Mouse (Mus musculus): ENCODE measurements around the gene Pcsk6. TPM values are rescaled to one million over a fixed set of nuclear protein-coding genes. Genes with fewer than 3 reads are reported as not detected.

Pcsk6 gene
- polyA plus RNA-seq, 1 experiment = not detected

- Histone ChIP-seq H3K27ac (ENCODE audit: insufficient read depth, low read depth, low read length) (no peak overlapping the region), H3K4me3 (ENCODE audit: insufficient read depth, low read length) (no peak overlapping the region), H3K4me1 (ENCODE audit: control insufficient read depth, insufficient read depth, low read length) (peaks cover 12% of the 10 kb centered on the region)
- TF ChIP-seq POLR2A (IDR thresholded peaks at IDR 0.05; ENCODE audit: borderline replicate concordance, low read depth, low read length) (no peak), CTCF (IDR thresholded peaks at IDR 0.05; ENCODE audit: low read depth, low read length) (no peak)
Measured at GRCm38 (mm10) chr7:65957245-65957644, 95.7 kb downstream of the Pcsk6 start.

- Histone ChIP-seq H3K27ac (ENCODE audit: insufficient read depth, low read depth, low read length) (no peak overlapping the region), H3K4me1 (ENCODE audit: control insufficient read depth, insufficient read depth, low read length) (peaks cover 12% of the 10 kb centered on the region), H3K4me3 (ENCODE audit: insufficient read depth, low read length) (no peak overlapping the region)
- TF ChIP-seq CTCF (IDR thresholded peaks at IDR 0.05; ENCODE audit: low read depth, low read length) (no peak), POLR2A (IDR thresholded peaks at IDR 0.05; ENCODE audit: borderline replicate concordance, low read depth, low read length) (no peak)
Measured at GRCm38 (mm10) chr7:65958105-65958504, 96.6 kb downstream of the Pcsk6 start.

GRCm38 (mm10) chr7:65959221-65959924, 97.8 kb downstream of the Pcsk6 start:
- no peak for TF ChIP-seq POLR2A (IDR thresholded peaks at IDR 0.05; ENCODE audit: borderline replicate concordance, low read depth, low read length)
- TF ChIP-seq CTCF (IDR thresholded peaks at IDR 0.05; ENCODE audit: low read depth, low read length) = no peak
- no peak overlapping the region for H3K27ac ChIP-seq (ENCODE audit: insufficient read depth, low read depth, low read length)
- peaks cover 9% of the 10 kb centered on the region for H3K4me1 ChIP-seq (ENCODE audit: control insufficient read depth, insufficient read depth, low read length)
- H3K4me3 ChIP-seq (ENCODE audit: insufficient read depth, low read length) = no peak overlapping the region

GRCm38 (mm10) chr7:65962611-65963010, 101.1 kb downstream of the Pcsk6 start:
- Histone ChIP-seq H3K4me1 (ENCODE audit: control insufficient read depth, insufficient read depth, low read length) (no peaks in the 10 kb centered on the region), H3K27ac (ENCODE audit: insufficient read depth, low read depth, low read length) (no peak overlapping the region), H3K4me3 (ENCODE audit: insufficient read depth, low read length) (no peak overlapping the region)
- TF ChIP-seq CTCF (IDR thresholded peaks at IDR 0.05; ENCODE audit: low read depth, low read length) (no peak), POLR2A (IDR thresholded peaks at IDR 0.05; ENCODE audit: borderline replicate concordance, low read depth, low read length) (no peak)

GRCm38 (mm10) chr7:65964398-65964797, 102.9 kb downstream of the Pcsk6 start:
- H3K4me3 ChIP-seq (ENCODE audit: insufficient read depth, low read length) = no peak overlapping the region
- no peaks in the 10 kb centered on the region for H3K4me1 ChIP-seq (ENCODE audit: control insufficient read depth, insufficient read depth, low read length)
- no peak overlapping the region for H3K27ac ChIP-seq (ENCODE audit: insufficient read depth, low read depth, low read length)
- no peak for TF ChIP-seq CTCF (IDR thresholded peaks at IDR 0.05; ENCODE audit: low read depth, low read length)
- TF ChIP-seq POLR2A (IDR thresholded peaks at IDR 0.05; ENCODE audit: borderline replicate concordance, low read depth, low read length) = no peak

- Histone ChIP-seq H3K4me3 (ENCODE audit: insufficient read depth, low read length) (no peak overlapping the region), H3K4me1 (ENCODE audit: control insufficient read depth, insufficient read depth, low read length) (no peaks in the 10 kb centered on the region), H3K27ac (ENCODE audit: insufficient read depth, low read depth, low read length) (no peak overlapping the region)
- TF ChIP-seq CTCF (IDR thresholded peaks at IDR 0.05; ENCODE audit: low read depth, low read length) (no peak), POLR2A (IDR thresholded peaks at IDR 0.05; ENCODE audit: borderline replicate concordance, low read depth, low read length) (no peak)
Measured at GRCm38 (mm10) chr7:65971301-65971700, 109.8 kb downstream of the Pcsk6 start.

- TF ChIP-seq POLR2A (IDR thresholded peaks at IDR 0.05; ENCODE audit: borderline replicate concordance, low read depth, low read length) = no peak
- no peak for TF ChIP-seq CTCF (IDR thresholded peaks at IDR 0.05; ENCODE audit: low read depth, low read length)
- no peaks in the 10 kb centered on the region for H3K4me1 ChIP-seq (ENCODE audit: control insufficient read depth, insufficient read depth, low read length)
Measured at GRCm38 (mm10) chr7:65977286-65977685, 115.8 kb downstream of the Pcsk6 start.

GRCm38 (mm10) chr7:65977977-65978376, 116.4 kb downstream of the Pcsk6 start:
- H3K4me1 ChIP-seq (ENCODE audit: control insufficient read depth, insufficient read depth, low read length) = no peaks in the 10 kb centered on the region
- no peak overlapping the region for H3K4me3 ChIP-seq (ENCODE audit: insufficient read depth, low read length)
- TF ChIP-seq CTCF (IDR thresholded peaks at IDR 0.05; ENCODE audit: low read depth, low read length) (no peak), POLR2A (IDR thresholded peaks at IDR 0.05; ENCODE audit: borderline replicate concordance, low read depth, low read length) (no peak)
- H3K27ac ChIP-seq (ENCODE audit: insufficient read depth, low read depth, low read length) = no peak overlapping the region

More at GRCm38 (mm10) chr7:65977286-65977685, 115.8 kb downstream of the Pcsk6 start:
- H3K4me3 ChIP-seq (ENCODE audit: insufficient read depth, low read length) = no peak overlapping the region
- no peak overlapping the region for H3K27ac ChIP-seq (ENCODE audit: insufficient read depth, low read depth, low read length)

GRCm38 (mm10) chr7:65978996-65979823, 117.7 kb downstream of the Pcsk6 start:
- H3K27ac ChIP-seq (ENCODE audit: insufficient read depth, low read depth, low read length) = no peak overlapping the region
- no peaks in the 10 kb centered on the region for H3K4me1 ChIP-seq (ENCODE audit: control insufficient read depth, insufficient read depth, low read length)
- H3K4me3 ChIP-seq (ENCODE audit: insufficient read depth, low read length) = no peak overlapping the region
- TF ChIP-seq CTCF (IDR thresholded peaks at IDR 0.05; ENCODE audit: low read depth, low read length) (no peak), POLR2A (IDR thresholded peaks at IDR 0.05; ENCODE audit: borderline replicate concordance, low read depth, low read length) (no peak)

- Histone ChIP-seq H3K27ac (ENCODE audit: insufficient read depth, low read depth, low read length) (no peak overlapping the region), H3K4me3 (ENCODE audit: insufficient read depth, low read length) (no peak overlapping the region), H3K4me1 (ENCODE audit: control insufficient read depth, insufficient read depth, low read length) (no peaks in the 10 kb centered on the region)
- no peak for TF ChIP-seq POLR2A (IDR thresholded peaks at IDR 0.05; ENCODE audit: borderline replicate concordance, low read depth, low read length)
- TF ChIP-seq CTCF (IDR thresholded peaks at IDR 0.05; ENCODE audit: low read depth, low read length) = no peak
Measured at GRCm38 (mm10) chr7:65980000-65980399, 118.5 kb downstream of the Pcsk6 start.

Measured in bone marrow macrophage, adult 2 months (primary cell).